In genomic region chr1:153587956-153588355, GRCm38 (mm10) we compare ENCODE assay signal across 16 mouse cellular contexts. TPM values are rescaled to one million over a fixed set of nuclear protein-coding genes. Genes with fewer than 3 reads are reported as not detected.
DNase-seq lines count a peak whose midpoint lies in the region; ATAC-seq lines count a peak whose summit lies in the region.
"Had no signal": no experiment of that assay in that cellular context is flagged by ENCODE, and none has a peak within 500 bp of the region (broad histone marks: within the 10 kb centered on the region; RNA-seq: fewer than 3 reads in every experiment).

No protein-coding gene starts in this region.

- H3K27me3 ChIP-seq in heart, embryonic 15.5 days: no peaks in the 10 kb centered on the region
- H3K27me3 ChIP-seq: hindbrain, embryonic 15.5 days; limb, embryonic 13.5 days; neural tube, embryonic 13.5 days had no signal

- WGBS in heart, embryonic 15.5 days: 77% methylated on average over 5 of the region's 5 CpGs

- H3K9ac ChIP-seq in heart, embryonic 15.5 days: no peak overlapping the region
- H3K9ac ChIP-seq: hindbrain, embryonic 15.5 days; limb, embryonic 13.5 days; neural tube, embryonic 13.5 days had no signal

- DNase-seq in heart, postnatal 4 days: no peak
- peak; percentile 52 for DNase-seq in 3T3-L1 (ENCODE audit: low read depth, low spot score)
- peak; percentile 94 for DNase-seq in Muller cell, postnatal 12 days (ENCODE audit: inconsistent ontology term)
- peak; percentile 42 to 56 for DNase-seq in layer of hippocampus, adult 8-10 months (ENCODE audit: low spot score in 2 of 2)
- DNase-seq in cerebellum, adult 8-10 months: no peak
- DNase-seq in urinary bladder, postnatal 4 days (ENCODE audit: low spot score in 2 of 2): no peak
- no peak for DNase-seq in cerebellum, postnatal 36 days
- DNase-seq: adrenal gland, adult 2 months; cerebellum, adult 9-10 months; kidney, adult 8-10 months; lung, postnatal 4 days; thymus, adult 18-20 months had no signal

- 0 out of 2 replicates have a peak overlapping the region, but pooled peaks have one; percentile 13 for H3K27ac ChIP-seq in heart, embryonic 15.5 days
- H3K27ac ChIP-seq: hindbrain, embryonic 15.5 days; limb, embryonic 13.5 days; neural tube, embryonic 13.5 days had no signal

- peaks cover 18% of the 10 kb centered on the region for H3K4me1 ChIP-seq in heart, embryonic 15.5 days (replicated peaks)
- H3K4me1 ChIP-seq: hindbrain, embryonic 15.5 days; neural tube, embryonic 13.5 days had no signal

- no peaks in the 10 kb centered on the region for H3K36me3 ChIP-seq in heart, embryonic 15.5 days
- H3K36me3 ChIP-seq: hindbrain, embryonic 15.5 days; limb, embryonic 13.5 days; neural tube, embryonic 13.5 days had no signal

- ATAC-seq in heart, embryonic 15.5 days (replicated peaks; ENCODE audit: insufficient number of reproducible peaks, insufficient read depth, low FRiP score, low read depth): no peak

- H3K4me3 ChIP-seq in heart, embryonic 15.5 days: no peak overlapping the region
- H3K4me3 ChIP-seq: hindbrain, embryonic 15.5 days; limb, embryonic 13.5 days; neural tube, embryonic 13.5 days had no signal

- H3K9me3 ChIP-seq in heart, embryonic 15.5 days (replicated peaks): no peaks in the 10 kb centered on the region
- H3K9me3 ChIP-seq: hindbrain, embryonic 15.5 days; limb, embryonic 13.5 days; neural tube, embryonic 13.5 days had no signal

- no peak overlapping the region for H3K4me2 ChIP-seq in heart, embryonic 15.5 days
- H3K4me2 ChIP-seq: hindbrain, embryonic 15.5 days; limb, embryonic 13.5 days; neural tube, embryonic 13.5 days had no signal

RNA-seq across cellular contexts. Expression of gene Npl, which starts 38.1 kb away (rescaled TPM):
- polyA plus RNA-seq in heart, embryonic 15.5 days (2015; fragmentation: Nextera tagmentation; extraction: Ambion mirVana): 5.2 and 7.2 TPM in 2 replicates
- 1 to 10 TPM; 2.5 to 3.9 TPM for total RNA-seq in heart, postnatal 4 days (2021)
- total RNA-seq in layer of hippocampus, adult 8-10 months (2022): 1 to 10 TPM; 3.3 to 6.6 (median 5.1) TPM

Comparison
In these comparisons a context has a peak if more than half of its experiments do, and no peak if none do; other contexts are left out.
1. DNase-seq: peak in 3T3-L1 (single experiment), Muller cell, postnatal 12 days (single experiment) and layer of hippocampus, adult 8-10 months (2 of 2); none in heart, postnatal 4 days (single experiment), cerebellum, adult 8-10 months (single experiment), urinary bladder, postnatal 4 days (0 of 2) and cerebellum, postnatal 36 days (0 of 2).